Mouse (Mus musculus): ENCODE data around the gene BC067074.

Gene BC067074

GRCm38 (mm10) chr13:113292975-113293706 is at the start of gene BC067074:
TSS of gene BC067074 (plus strand) at chr13:113293159.
- no peak for DNase-seq (ENCODE audit: low spot score)

- DNase-seq (ENCODE audit: low spot score): no peak
Observed at GRCm38 (mm10) chr13:113245025-113245424, 47.9 kb upstream of the BC067074 start.

GRCm38 (mm10) chr13:113252580-113252979 is 40.4 kb upstream of the BC067074 start:
- DNase-seq (ENCODE audit: low spot score): peak; percentile 46

GRCm38 (mm10) chr13:113256766-113257165 is 36.2 kb upstream of the BC067074 start:
- no peak for DNase-seq (ENCODE audit: low spot score)

GRCm38 (mm10) chr13:113257190-113257589 is 35.8 kb upstream of the BC067074 start:
- no peak for DNase-seq (ENCODE audit: low spot score)

GRCm38 (mm10) chr13:113259237-113259636 is 33.7 kb upstream of the BC067074 start:
- DNase-seq (ENCODE audit: low spot score): no peak

GRCm38 (mm10) chr13:113262822-113263221 is 30.1 kb upstream of the BC067074 start:
- no peak for DNase-seq (ENCODE audit: low spot score)

- DNase-seq (ENCODE audit: low spot score): no peak
Observed at GRCm38 (mm10) chr13:113265257-113265656, 27.7 kb upstream of the BC067074 start.

- DNase-seq (ENCODE audit: low spot score): peak; percentile 54
Observed at GRCm38 (mm10) chr13:113266495-113266951, 26.4 kb upstream of the BC067074 start.

GRCm38 (mm10) chr13:113267204-113267603 is 25.8 kb upstream of the BC067074 start:
- no peak for DNase-seq (ENCODE audit: low spot score)

- peak; percentile 51 for DNase-seq (ENCODE audit: low spot score)
Observed at GRCm38 (mm10) chr13:113269777-113270776, 22.9 kb upstream of the BC067074 start.

GRCm38 (mm10) chr13:113271189-113271588 is 21.8 kb upstream of the BC067074 start:
- DNase-seq (ENCODE audit: low spot score): no peak

GRCm38 (mm10) chr13:113287141-113287540 is 5.8 kb upstream of the BC067074 start:
- no peak for DNase-seq (ENCODE audit: low spot score)

- DNase-seq (ENCODE audit: low spot score): no peak
Observed at GRCm38 (mm10) chr13:113288210-113289197, 4.5 kb upstream of the BC067074 start.

- DNase-seq (ENCODE audit: low spot score): no peak
Observed at GRCm38 (mm10) chr13:113289760-113290159, 3.2 kb upstream of the BC067074 start.

- DNase-seq (ENCODE audit: low spot score): no peak
Observed at GRCm38 (mm10) chr13:113292001-113292400, 958 bp upstream of the BC067074 start.

GRCm38 (mm10) chr13:113293707-113294432 is 911 bp downstream of the BC067074 start:
- no peak for DNase-seq (ENCODE audit: low spot score)

GRCm38 (mm10) chr13:113295817-113296485 is 3.0 kb downstream of the BC067074 start:
- no peak for DNase-seq (ENCODE audit: low spot score)

GRCm38 (mm10) chr13:113306581-113306980 is 13.6 kb downstream of the BC067074 start:
- DNase-seq (ENCODE audit: low spot score): no peak

- no peak for DNase-seq (ENCODE audit: low spot score)
Observed at GRCm38 (mm10) chr13:113319588-113319987, 26.6 kb downstream of the BC067074 start.
